Mouse (Mus musculus) stomach, embryonic 15.5 days (tissue): ENCODE data around the gene Dapp1. TPM values are rescaled to one million over a fixed set of nuclear protein-coding genes. Genes with fewer than 3 reads are reported as not detected.
"Not testable (repeated sequence)": the region's sequence is repeated elsewhere in the genome, so short reads cannot be mapped to it uniquely, and the experiment has no call there.

Experiments used
- ATAC-seq: fragments of 200-750 bp; cut with Nextera tagmentation; 2 replicates; pipeline ENCODE4 v1.8.0; 2017; ENCODE audit warnings: low read depth, moderate number of reproducible peaks, moderate TSS enrichment; ENCODE audit not compliant: insufficient read depth, low FRiP score
- H3K27ac ChIP-seq: fragments of 300-500 bp; sonication (generic); 2 replicates; pipeline ENCODE4 v1.5.1; 2015; ENCODE audit warnings: mild to moderate bottlenecking, inconsistent platforms
- H3K27me3 ChIP-seq: fragments of 300-500 bp; sonication (generic); replicated peaks from 2 replicates; pipeline ENCODE4 v1.6.1; 2015; ENCODE audit warnings: inconsistent platforms
- H3K36me3 ChIP-seq: fragments of 300-500 bp; sonication (generic); 2 replicates; pipeline ENCODE4 v1.6.1; 2015; ENCODE audit warnings: inconsistent platforms
- H3K4me1 ChIP-seq: fragments of 300-500 bp; sonication (generic); 2 replicates; pipeline ENCODE4 v1.6.1; 2015; ENCODE audit warnings: inconsistent platforms
- H3K4me2 ChIP-seq: fragments of 300-500 bp; sonication (generic); 2 replicates; pipeline ENCODE4 v1.6.1; 2015; ENCODE audit warnings: mild to moderate bottlenecking, inconsistent platforms
- H3K4me3 ChIP-seq: fragments of 300-500 bp; sonication (generic); replicated peaks from 2 replicates; pipeline ENCODE4 v1.5.1; 2015; ENCODE audit warnings: inconsistent platforms
- H3K9ac ChIP-seq: fragments of 300-500 bp; sonication (generic); 2 replicates; pipeline ENCODE4 v1.6.1; 2015; ENCODE audit warnings: inconsistent platforms
- H3K9me3 ChIP-seq: fragments of 300-500 bp; sonication (generic); 2 replicates; pipeline ENCODE4 v1.6.1; 2016; ENCODE audit warnings: inconsistent platforms
- WGBS: fragments of 180-500 bp; shearing (Covaris S2); methylation state at CpG from one replicate; pipeline ENCODE4 v1.1.7; 2015; 5-methylcytosine and 5-hydroxymethylcytosine counted together
- polyA plus RNA-seq: library from polyadenylated mRNA; unstranded; fragments of >200 nt; fragmentation: Nextera tagmentation; extraction: Ambion mirVana; gene quantifications from 2 replicates; pipeline ENCODE4 v1.2.1, GENCODE M21; 2015

Gene Dapp1
- polyA plus RNA-seq, 1 experiment from 2014 or later: 14.5 TPM

- 0 out of 2 replicates have a peak overlapping the region, but pooled peaks have one; percentile 14 for H3K27ac ChIP-seq
- no peaks in the 10 kb centered on the region for H3K27me3 ChIP-seq
- H3K9ac ChIP-seq: no peak overlapping the region
- no peak for ATAC-seq
- WGBS: 78% methylated on average over 14 of the region's 14 CpGs
- no peak overlapping the region for H3K4me2 ChIP-seq
- no peaks in the 10 kb centered on the region for H3K4me1 ChIP-seq
- H3K36me3 ChIP-seq: no peaks in the 10 kb centered on the region
- no peak overlapping the region for H3K4me3 ChIP-seq
- no peaks in the 10 kb centered on the region for H3K9me3 ChIP-seq
Observed at GRCm38 (mm10) chr3:137968105-137968819, 13.1 kb downstream of the Dapp1 start.

- not testable (repeated sequence) for H3K9me3 ChIP-seq, H3K4me1 ChIP-seq, ATAC-seq, H3K4me2 ChIP-seq, H3K36me3 ChIP-seq, H3K27me3 ChIP-seq, H3K9ac ChIP-seq, H3K27ac ChIP-seq, H3K4me3 ChIP-seq
- WGBS: 55% methylated on average over 1 of the region's 1 CpGs
Observed at GRCm38 (mm10) chr3:137964014-137964413, 17.3 kb downstream of the Dapp1 start.

GRCm38 (mm10) chr3:137963508-137963907 is 17.8 kb downstream of the Dapp1 start:
- no peaks in the 10 kb centered on the region for H3K27me3 ChIP-seq
- H3K36me3 ChIP-seq: no peaks in the 10 kb centered on the region
- H3K9ac ChIP-seq: no peak overlapping the region
- no peak overlapping the region for H3K4me3 ChIP-seq
- H3K9me3 ChIP-seq: no peaks in the 10 kb centered on the region
- 71% methylated on average over 8 of the region's 8 CpGs for WGBS
- no peak overlapping the region for H3K4me2 ChIP-seq
- H3K27ac ChIP-seq: no peak overlapping the region
- H3K4me1 ChIP-seq: no peaks in the 10 kb centered on the region
- ATAC-seq: no peak

GRCm38 (mm10) chr3:137961736-137962385 is 19.5 kb downstream of the Dapp1 start:
- Histone ChIP-seq H3K4me2 (no peak overlapping the region), H3K27ac (no peak overlapping the region), H3K36me3 (no peaks in the 10 kb centered on the region), H3K4me1 (no peaks in the 10 kb centered on the region), H3K9ac (no peak overlapping the region), H3K9me3 (no peaks in the 10 kb centered on the region), H3K27me3 (no peaks in the 10 kb centered on the region), H3K4me3 (no peak overlapping the region)
- WGBS: 57% methylated on average over 8 of the region's 8 CpGs
- ATAC-seq: no peak

GRCm38 (mm10) chr3:137959456-137959855 is 21.9 kb downstream of the Dapp1 start:
- no peak for ATAC-seq
- no peak overlapping the region for H3K4me2 ChIP-seq
- H3K27ac ChIP-seq: no peak overlapping the region
- 75% methylated on average over 4 of the region's 4 CpGs for WGBS
- no peak overlapping the region for H3K4me3 ChIP-seq
- no peaks in the 10 kb centered on the region for H3K36me3 ChIP-seq
- H3K9ac ChIP-seq: no peak overlapping the region
- H3K4me1 ChIP-seq: peaks cover 7% of the 10 kb centered on the region; the same call in 1 of the 2 replicates
- no peaks in the 10 kb centered on the region for H3K9me3 ChIP-seq
- H3K27me3 ChIP-seq: no peaks in the 10 kb centered on the region

- no peak overlapping the region for H3K9ac ChIP-seq
- no peak overlapping the region for H3K4me2 ChIP-seq
- no peak overlapping the region for H3K27ac ChIP-seq
- no peak overlapping the region for H3K4me3 ChIP-seq
- H3K36me3 ChIP-seq: no peaks in the 10 kb centered on the region
- H3K9me3 ChIP-seq: no peaks in the 10 kb centered on the region
- no peak for ATAC-seq
- H3K27me3 ChIP-seq: no peaks in the 10 kb centered on the region
- H3K4me1 ChIP-seq: peaks cover 7% of the 10 kb centered on the region; the same call in 1 of the 2 replicates
- WGBS: 94% methylated on average over 4 of the region's 4 CpGs
Observed at GRCm38 (mm10) chr3:137958352-137958751, 23.0 kb downstream of the Dapp1 start.

- H3K4me3 ChIP-seq: no peak overlapping the region
- H3K9ac ChIP-seq: no peak overlapping the region
- 84% methylated on average over 9 of the region's 9 CpGs for WGBS
- H3K27me3 ChIP-seq: no peaks in the 10 kb centered on the region
- H3K27ac ChIP-seq: no peak overlapping the region
- no peaks in the 10 kb centered on the region for H3K9me3 ChIP-seq
- H3K4me1 ChIP-seq: peaks cover 11% of the 10 kb centered on the region; the same call in 1 of the 2 replicates
- peak; percentile 78 for ATAC-seq
- no peaks in the 10 kb centered on the region for H3K36me3 ChIP-seq
- no peak overlapping the region for H3K4me2 ChIP-seq
Observed at GRCm38 (mm10) chr3:137957864-137958263, 23.5 kb downstream of the Dapp1 start.

GRCm38 (mm10) chr3:137955560-137956081 is 25.7 kb downstream of the Dapp1 start:
- no peak overlapping the region for H3K27ac ChIP-seq
- peaks cover 19% of the 10 kb centered on the region for H3K4me1 ChIP-seq
- H3K36me3 ChIP-seq: no peaks in the 10 kb centered on the region
- H3K4me3 ChIP-seq: no peak overlapping the region; the same call in 1 of the 2 replicates
- H3K9ac ChIP-seq: no peak overlapping the region
- no peaks in the 10 kb centered on the region for H3K27me3 ChIP-seq
- 0 out of 2 replicates have a peak, but pooled peaks have one; percentile 45 for ATAC-seq
- H3K9me3 ChIP-seq: no peaks in the 10 kb centered on the region
- H3K4me2 ChIP-seq: peak overlapping the region; percentile 48
- WGBS: 11% methylated on average over 16 of the region's 16 CpGs

GRCm38 (mm10) chr3:137954256-137954916 is 27.0 kb downstream of the Dapp1 start:
- H3K4me3 ChIP-seq: no peak overlapping the region
- no peak overlapping the region for H3K9ac ChIP-seq
- no peak overlapping the region for H3K27ac ChIP-seq
- no peak for ATAC-seq
- H3K36me3 ChIP-seq: no peaks in the 10 kb centered on the region
- H3K4me1 ChIP-seq: peaks cover 19% of the 10 kb centered on the region
- WGBS: 63% methylated on average over 23 of the region's 23 CpGs
- H3K4me2 ChIP-seq: no peak overlapping the region
- no peaks in the 10 kb centered on the region for H3K27me3 ChIP-seq
- no peaks in the 10 kb centered on the region for H3K9me3 ChIP-seq

GRCm38 (mm10) chr3:137952914-137953880 is 28.1 kb downstream of the Dapp1 start:
- 53% methylated on average over 14 of the region's 14 CpGs for WGBS
- Histone ChIP-seq H3K9me3 (no peaks in the 10 kb centered on the region), H3K4me2 (no peak overlapping the region), H3K4me1 (peaks cover 19% of the 10 kb centered on the region), H3K4me3 (no peak overlapping the region), H3K9ac (no peak overlapping the region), H3K36me3 (no peaks in the 10 kb centered on the region), H3K27ac (peak overlapping the region; percentile 65), H3K27me3 (no peaks in the 10 kb centered on the region)
- peak; percentile 34; the same call in 1 of the 2 replicates for ATAC-seq
